Mouse (Mus musculus) neural tube, embryonic 15.5 days (tissue): ENCODE results near the gene Gfpt1. TPM values are rescaled to one million over a fixed set of nuclear protein-coding genes. Genes with fewer than 3 reads are reported as not detected.
"Not testable (repeated sequence)": the region's sequence is repeated elsewhere in the genome, so short reads cannot be mapped to it uniquely, and the experiment has no call there.

ENCODE experiments used
- ATAC-seq: fragments of 200-750 bp; cut with Nextera tagmentation; 2 replicates; pipeline ENCODE4 v1.8.0; 2017; ENCODE audit warnings: mild to moderate bottlenecking, moderate TSS enrichment, moderate library complexity; ENCODE audit not compliant: low FRiP score
- H3K27ac ChIP-seq: fragments of 300-500 bp; sonication (generic); replicated peaks from 2 replicates; pipeline ENCODE4 v1.5.1; 2015; ENCODE audit warnings: mild to moderate bottlenecking, inconsistent platforms
- H3K27me3 ChIP-seq: fragments of 300-500 bp; sonication (generic); replicated peaks from 2 replicates; pipeline ENCODE4 v1.6.1; 2015; ENCODE audit warnings: inconsistent platforms
- H3K36me3 ChIP-seq: fragments of 300-500 bp; sonication (generic); 2 replicates; pipeline ENCODE4 v1.6.1; 2015; ENCODE audit warnings: inconsistent platforms
- H3K4me1 ChIP-seq: fragments of 300-500 bp; sonication (generic); 2 replicates; pipeline ENCODE4 v1.6.1; 2015; ENCODE audit warnings: inconsistent platforms
- H3K4me2 ChIP-seq: fragments of 300-500 bp; sonication (generic); 2 replicates; pipeline ENCODE4 v1.6.1; 2015; ENCODE audit warnings: inconsistent platforms, mild to moderate bottlenecking, moderate library complexity
- H3K4me3 ChIP-seq: fragments of 300-500 bp; sonication (generic); replicated peaks from 2 replicates; pipeline ENCODE4 v1.5.1; 2015; ENCODE audit warnings: mild to moderate bottlenecking, inconsistent platforms
- H3K9ac ChIP-seq: fragments of 300-500 bp; sonication (generic); replicated peaks from 2 replicates; pipeline ENCODE4 v1.6.1; 2015; ENCODE audit warnings: mild to moderate bottlenecking, inconsistent platforms
- H3K9me3 ChIP-seq: fragments of 300-500 bp; sonication (generic); replicated peaks from 2 replicates; pipeline ENCODE4 v1.6.1; 2016; ENCODE audit warnings: inconsistent platforms
- WGBS: fragments of 180-500 bp; shearing (Covaris S2); methylation state at CpG from one replicate; pipeline ENCODE4 v1.1.7; 2015; ENCODE audit warnings: mixed read lengths; 5-methylcytosine and 5-hydroxymethylcytosine counted together
- polyA plus RNA-seq: library from polyadenylated mRNA; unstranded; fragments of >200 nt; fragmentation: Nextera tagmentation; extraction: Ambion mirVana; gene quantifications from 2 replicates; pipeline ENCODE4 v1.2.1, GENCODE M21; 2015

The Gfpt1 gene
- polyA plus RNA-seq, 1 experiment from 2014 or later = 19.9 TPM

- Histone ChIP-seq H3K36me3 (peaks cover 71% of the 10 kb centered on the region), H3K27me3 (no peaks in the 10 kb centered on the region), H3K9ac (no peak overlapping the region), H3K9me3 (no peaks in the 10 kb centered on the region), H3K4me1 (no peaks in the 10 kb centered on the region), H3K27ac (no peak overlapping the region), H3K4me3 (no peak overlapping the region), H3K4me2 (no peak overlapping the region)
- ATAC-seq = no peak
- WGBS = 73% methylated on average over 3 of the region's 3 CpGs
Observed at GRCm38 (mm10) chr6:87075092-87075685, 32.5 kb downstream of the Gfpt1 start.

GRCm38 (mm10) chr6:87079457-87079856 is 36.8 kb downstream of the Gfpt1 start:
- 81% methylated on average over 4 of the region's 4 CpGs for WGBS
- Histone ChIP-seq H3K27me3 (no peaks in the 10 kb centered on the region), H3K4me1 (no peaks in the 10 kb centered on the region), H3K27ac (no peak overlapping the region), H3K9ac (no peak overlapping the region), H3K36me3 (peaks cover 73% of the 10 kb centered on the region), H3K4me2 (no peak overlapping the region), H3K4me3 (no peak overlapping the region), H3K9me3 (no peaks in the 10 kb centered on the region)
- no peak for ATAC-seq

GRCm38 (mm10) chr6:87085026-87085425 is 42.4 kb downstream of the Gfpt1 start:
- H3K4me2 ChIP-seq = no peak overlapping the region
- no peak overlapping the region for H3K4me3 ChIP-seq
- peaks cover 83% of the 10 kb centered on the region for H3K36me3 ChIP-seq
- H3K9me3 ChIP-seq = no peaks in the 10 kb centered on the region
- no peak overlapping the region for H3K27ac ChIP-seq
- no peak for ATAC-seq
- H3K9ac ChIP-seq = no peak overlapping the region
- no peaks in the 10 kb centered on the region for H3K27me3 ChIP-seq
- WGBS = 84% methylated on average over 6 of the region's 6 CpGs
- no peaks in the 10 kb centered on the region for H3K4me1 ChIP-seq

GRCm38 (mm10) chr6:87088356-87088755 is 45.7 kb downstream of the Gfpt1 start:
- H3K27ac ChIP-seq = no peak overlapping the region
- H3K9ac ChIP-seq = no peak overlapping the region
- 92% methylated on average over 5 of the region's 5 CpGs for WGBS
- no peak overlapping the region for H3K4me2 ChIP-seq
- peaks cover 62% of the 10 kb centered on the region for H3K36me3 ChIP-seq
- ATAC-seq = no peak
- no peaks in the 10 kb centered on the region for H3K27me3 ChIP-seq
- no peak overlapping the region for H3K4me3 ChIP-seq
- no peaks in the 10 kb centered on the region for H3K4me1 ChIP-seq
- no peaks in the 10 kb centered on the region for H3K9me3 ChIP-seq

GRCm38 (mm10) chr6:87090877-87091276 is 48.2 kb downstream of the Gfpt1 start:
- Histone ChIP-seq H3K36me3 (peaks cover 37% of the 10 kb centered on the region), H3K4me1 (no peaks in the 10 kb centered on the region), H3K9me3 (no peaks in the 10 kb centered on the region), H3K4me3 (no peak overlapping the region), H3K4me2 (no peak overlapping the region), H3K27me3 (no peaks in the 10 kb centered on the region), H3K27ac (no peak overlapping the region), H3K9ac (no peak overlapping the region)
- 86% methylated on average over 3 of the region's 3 CpGs for WGBS
- ATAC-seq = no peak

GRCm38 (mm10) chr6:87092476-87092875 is 49.8 kb downstream of the Gfpt1 start:
- H3K27ac ChIP-seq = no peak overlapping the region
- H3K9ac ChIP-seq = no peak overlapping the region
- no peak for ATAC-seq
- no peaks in the 10 kb centered on the region for H3K9me3 ChIP-seq
- no peak overlapping the region for H3K4me3 ChIP-seq
- H3K4me2 ChIP-seq = no peak overlapping the region
- peaks cover 1% of the 10 kb centered on the region; the same call in 1 of the 2 replicates for H3K4me1 ChIP-seq
- 90% methylated on average over 5 of the region's 5 CpGs for WGBS
- no peaks in the 10 kb centered on the region for H3K27me3 ChIP-seq
- H3K36me3 ChIP-seq = peaks cover 27% of the 10 kb centered on the region

- H3K27me3 ChIP-seq, H3K4me3 ChIP-seq, H3K9me3 ChIP-seq, H3K4me2 ChIP-seq, H3K9ac ChIP-seq, H3K27ac ChIP-seq, ATAC-seq: not testable (repeated sequence)
- peaks cover 20% of the 10 kb centered on the region for H3K36me3 ChIP-seq
- peaks cover 10% of the 10 kb centered on the region for H3K4me1 ChIP-seq
- 93% methylated on average over 8 of the region's 8 CpGs for WGBS
Observed at GRCm38 (mm10) chr6:87093631-87094030, 51.0 kb downstream of the Gfpt1 start.

- ATAC-seq = 0 out of 2 replicates have a peak, but pooled peaks have one; percentile 17
- no peaks in the 10 kb centered on the region for H3K9me3 ChIP-seq
- H3K36me3 ChIP-seq = no peaks in the 10 kb centered on the region
- no peak overlapping the region for H3K4me3 ChIP-seq
- no peaks in the 10 kb centered on the region for H3K27me3 ChIP-seq
- no peak overlapping the region for H3K4me2 ChIP-seq
- H3K4me1 ChIP-seq = peaks cover 50% of the 10 kb centered on the region
- H3K27ac ChIP-seq = peak overlapping the region; percentile 85
- WGBS = 7% methylated on average over 3 of the region's 3 CpGs
- H3K9ac ChIP-seq = no peak overlapping the region
Observed at GRCm38 (mm10) chr6:87099261-87099660, 56.6 kb downstream of the Gfpt1 start.

- Histone ChIP-seq H3K9me3 (no peaks in the 10 kb centered on the region), H3K4me2 (no peak overlapping the region), H3K27ac (peak overlapping the region; percentile 85), H3K4me1 (peaks cover 50% of the 10 kb centered on the region), H3K36me3 (no peaks in the 10 kb centered on the region), H3K9ac (no peak overlapping the region), H3K4me3 (no peak overlapping the region), H3K27me3 (no peaks in the 10 kb centered on the region)
- ATAC-seq = peak; percentile 56; the same call in 1 of the 2 replicates
- 42% methylated on average over 7 of the region's 7 CpGs for WGBS
Observed at GRCm38 (mm10) chr6:87099671-87100296, 57.1 kb downstream of the Gfpt1 start.

- ATAC-seq = no peak
- Histone ChIP-seq H3K27me3 (no peaks in the 10 kb centered on the region), H3K36me3 (no peaks in the 10 kb centered on the region), H3K9me3 (no peaks in the 10 kb centered on the region), H3K27ac (peak overlapping the region; percentile 85), H3K4me3 (no peak overlapping the region), H3K4me1 (peaks cover 50% of the 10 kb centered on the region), H3K4me2 (0 out of 2 replicates have a peak overlapping the region, but pooled peaks have one; percentile 72), H3K9ac (no peak overlapping the region)
- WGBS = 83% methylated on average over 9 of the region's 9 CpGs
Observed at GRCm38 (mm10) chr6:87100297-87101020, 57.8 kb downstream of the Gfpt1 start.

- ATAC-seq = peak; percentile 73
Observed at GRCm38 (mm10) chr6:87101281-87101954, 58.8 kb downstream of the Gfpt1 start.

More at GRCm38 (mm10) chr6:87101281-87101954, 58.8 kb downstream of the Gfpt1 start:
- peak overlapping the region; percentile 38 for H3K9ac ChIP-seq
- WGBS = 18% methylated on average over 12 of the region's 12 CpGs
- no peaks in the 10 kb centered on the region for H3K9me3 ChIP-seq
- H3K4me3 ChIP-seq = peak overlapping the region; percentile 32
- H3K27me3 ChIP-seq = no peaks in the 10 kb centered on the region
- H3K4me2 ChIP-seq = peak overlapping the region; percentile 72
- no peaks in the 10 kb centered on the region for H3K36me3 ChIP-seq
- peak overlapping the region; percentile 85; the same call in 1 of the 2 replicates for H3K27ac ChIP-seq
- peaks cover 50% of the 10 kb centered on the region for H3K4me1 ChIP-seq
